Mouse (Mus musculus) heart, embryonic 11.5 days (tissue): ENCODE results near the gene Ttc30a2. TPM values are rescaled to one million over a fixed set of nuclear protein-coding genes. Genes with fewer than 3 reads are reported as not detected.
"Not testable (repeated sequence)": the region's sequence is repeated elsewhere in the genome, so short reads cannot be mapped to it uniquely, and the experiment has no call there.

Source experiments
- ATAC-seq: fragments of 200-750 bp; cut with Nextera tagmentation; replicated peaks from 2 replicates; pipeline ENCODE4 v1.8.0; 2017; ENCODE audit warnings: moderate library complexity; ENCODE audit not compliant: insufficient number of reproducible peaks, low FRiP score, low TSS enrichment
- H3K27ac ChIP-seq: fragments of 300-500 bp; sonication (generic); 2 replicates; pipeline ENCODE4 v1.5.1; 2014; ENCODE audit warnings: mild to moderate bottlenecking, low read depth, low read length
- H3K27me3 ChIP-seq: fragments of 300-500 bp; sonication (generic); 2 replicates; pipeline ENCODE4 v1.6.1; 2014; ENCODE audit warnings: mild to moderate bottlenecking, low read length, mixed read lengths; ENCODE audit not compliant: control insufficient read depth, insufficient read depth
- H3K36me3 ChIP-seq: fragments of 300-500 bp; sonication (generic); 2 replicates; pipeline ENCODE4 v1.6.1; 2014; ENCODE audit warnings: mild to moderate bottlenecking, low read length, moderate library complexity, mixed read lengths; ENCODE audit not compliant: control insufficient read depth, insufficient read depth
- H3K4me1 ChIP-seq: fragments of 300-500 bp; sonication (generic); 2 replicates; pipeline ENCODE4 v1.6.1; 2014; ENCODE audit warnings: low read length; ENCODE audit not compliant: control insufficient read depth, insufficient read depth
- H3K4me2 ChIP-seq: fragments of 300-500 bp; sonication (generic); 2 replicates; pipeline ENCODE4 v1.6.1; 2014; ENCODE audit warnings: mild to moderate bottlenecking, moderate library complexity
- H3K4me3 ChIP-seq: fragments of 300-500 bp; sonication (generic); 2 replicates; pipeline ENCODE4 v1.5.1; 2014; ENCODE audit warnings: low read depth, low read length
- H3K9ac ChIP-seq: fragments of 300-500 bp; sonication (generic); 2 replicates; pipeline ENCODE4 v1.6.1; 2014; ENCODE audit warnings: mild to moderate bottlenecking, low read depth, low read length, moderate library complexity
- H3K9me3 ChIP-seq: fragments of 300-500 bp; sonication (generic); replicated peaks from 2 replicates; pipeline ENCODE4 v1.6.1; 2016; ENCODE audit warnings: low read length; ENCODE audit not compliant: control insufficient read depth
- WGBS: fragments of 180-500 bp; shearing (Covaris S2); extraction: QIAGEN DNeasy Blood & Tissue Kit; methylation state at CpG from one replicate; pipeline ENCODE4 v1.1.7; 2014; ENCODE audit not compliant: insufficient replicate concordance; 5-methylcytosine and 5-hydroxymethylcytosine counted together
- polyA plus RNA-seq: library from polyadenylated mRNA; unstranded; fragments of >200 nt; fragmentation: Nextera tagmentation; extraction: Ambion mirVana; gene quantifications from 2 replicates; pipeline ENCODE4 v1.2.1, GENCODE M21; 2014

Ttc30a2 gene
- polyA plus RNA-seq, 1 experiment from 2014 or later: 1.1 TPM

GRCm38 (mm10) chr2:75987739-75988138 lies 9.8 kb upstream of the Ttc30a2 start:
- Histone ChIP-seq H3K4me2 (no peak overlapping the region), H3K27me3 (no peaks in the 10 kb centered on the region), H3K36me3 (no peaks in the 10 kb centered on the region), H3K9ac (no peak overlapping the region), H3K9me3 (no peaks in the 10 kb centered on the region), H3K27ac (no peak overlapping the region), H3K4me3 (no peak overlapping the region), H3K4me1 (peaks cover 12% of the 10 kb centered on the region)
- 62% methylated on average over 9 of the region's 9 CpGs for WGBS
- ATAC-seq: no peak

GRCm38 (mm10) chr2:75985124-75985523 lies 7.2 kb upstream of the Ttc30a2 start:
- 3% methylated on average over 2 of the region's 2 CpGs for WGBS
- no peaks in the 10 kb centered on the region for H3K4me1 ChIP-seq
- no peaks in the 10 kb centered on the region for H3K36me3 ChIP-seq
- H3K4me2 ChIP-seq: no peak overlapping the region
- H3K9ac ChIP-seq: no peak overlapping the region
- no peak overlapping the region for H3K27ac ChIP-seq
- H3K4me3 ChIP-seq: no peak overlapping the region
- ATAC-seq: no peak
- H3K27me3 ChIP-seq: no peaks in the 10 kb centered on the region
- H3K9me3 ChIP-seq: no peaks in the 10 kb centered on the region

- Histone ChIP-seq H3K36me3 (no peaks in the 10 kb centered on the region), H3K9me3 (no peaks in the 10 kb centered on the region), H3K9ac (no peak overlapping the region), H3K4me2 (no peak overlapping the region), H3K27me3 (no peaks in the 10 kb centered on the region), H3K4me1 (no peaks in the 10 kb centered on the region), H3K4me3 (no peak overlapping the region), H3K27ac (no peak overlapping the region)
- WGBS: 70% methylated on average over 3 of the region's 3 CpGs
- no peak for ATAC-seq
Observed at GRCm38 (mm10) chr2:75983847-75984246, 5.9 kb upstream of the Ttc30a2 start.

- Histone ChIP-seq H3K36me3 (no peaks in the 10 kb centered on the region), H3K4me1 (no peaks in the 10 kb centered on the region), H3K27ac (no peak overlapping the region), H3K9me3 (no peaks in the 10 kb centered on the region), H3K4me3 (no peak overlapping the region), H3K9ac (no peak overlapping the region), H3K4me2 (no peak overlapping the region), H3K27me3 (no peaks in the 10 kb centered on the region)
- ATAC-seq: no peak
- 89% methylated on average over 3 of the region's 3 CpGs for WGBS
Observed at GRCm38 (mm10) chr2:75983091-75983490, 5.1 kb upstream of the Ttc30a2 start.

- no peaks in the 10 kb centered on the region for H3K27me3 ChIP-seq
- no peak overlapping the region for H3K27ac ChIP-seq
- H3K4me1 ChIP-seq: no peaks in the 10 kb centered on the region
- no peaks in the 10 kb centered on the region for H3K36me3 ChIP-seq
- WGBS: 90% methylated on average over 4 of the region's 4 CpGs
- ATAC-seq: no peak
- H3K4me2 ChIP-seq: no peak overlapping the region
- H3K4me3 ChIP-seq: no peak overlapping the region
- H3K9me3 ChIP-seq: no peaks in the 10 kb centered on the region
- H3K9ac ChIP-seq: no peak overlapping the region
Observed at GRCm38 (mm10) chr2:75982626-75983025, 4.7 kb upstream of the Ttc30a2 start.

GRCm38 (mm10) chr2:75981440-75982081 lies 3.6 kb upstream of the Ttc30a2 start, which contains the start of gene Ttc30a1:
Gene Ttc30a1 (minus strand): TSS chr2:75981967.
- peak; percentile 64; the same call in 1 of the 2 replicates for ATAC-seq
- H3K27me3 ChIP-seq, H3K4me1 ChIP-seq, H3K36me3 ChIP-seq, H3K9me3 ChIP-seq: not testable (repeated sequence)
- Histone ChIP-seq H3K4me3 (peak within 1 kb of the TSS; percentile 50), H3K27ac (0 out of 2 replicates have a peak within 1 kb of the TSS, but pooled peaks have one; percentile 2), H3K9ac (peak within 1 kb of the TSS; percentile 73), H3K4me2 (peak within 1 kb of the TSS; percentile 72)
- WGBS: 1% methylated on average over 24 of the region's 34 CpGs

GRCm38 (mm10) chr2:75980933-75981439 lies 3.0 kb upstream of the Ttc30a2 start:
- H3K4me3 ChIP-seq: peak overlapping the region; percentile 50
- H3K36me3 ChIP-seq, H3K9me3 ChIP-seq, H3K27me3 ChIP-seq, H3K27ac ChIP-seq, H3K4me1 ChIP-seq: not testable (repeated sequence)
- peak overlapping the region; percentile 73 for H3K9ac ChIP-seq
- WGBS: 97% methylated on average over 13 of the region's 13 CpGs
- peak overlapping the region; percentile 72 for H3K4me2 ChIP-seq
- ATAC-seq: 0 out of 2 replicates have a peak, but pooled peaks have one; percentile 47

GRCm38 (mm10) chr2:75976070-75976469 lies 1.9 kb downstream of the Ttc30a2 start:
- not testable (repeated sequence) for H3K36me3 ChIP-seq, H3K9me3 ChIP-seq, H3K4me2 ChIP-seq, H3K27ac ChIP-seq, H3K4me3 ChIP-seq, H3K9ac ChIP-seq, ATAC-seq, H3K4me1 ChIP-seq, H3K27me3 ChIP-seq
- WGBS: 72% methylated on average over 2 of the region's 2 CpGs

GRCm38 (mm10) chr2:75974131-75974530 lies 3.8 kb downstream of the Ttc30a2 start:
- H3K27ac ChIP-seq: no peak overlapping the region
- no peaks in the 10 kb centered on the region for H3K27me3 ChIP-seq
- H3K9me3 ChIP-seq: no peaks in the 10 kb centered on the region
- H3K9ac ChIP-seq: no peak overlapping the region
- H3K4me3 ChIP-seq: no peak overlapping the region
- H3K36me3 ChIP-seq: no peaks in the 10 kb centered on the region
- no peaks in the 10 kb centered on the region for H3K4me1 ChIP-seq
- no peak overlapping the region; the same call in 1 of the 2 replicates for H3K4me2 ChIP-seq
- 42% methylated on average over 9 of the region's 9 CpGs for WGBS
- no peak for ATAC-seq
